Mouse (Mus musculus) MEL (cell line): ENCODE results near the gene Arhgap44. TPM values are rescaled to one million over a fixed set of nuclear protein-coding genes. Genes with fewer than 3 reads are reported as not detected.

Source experiments
- DNase-seq: peaks from one replicate; pipeline ENCODE4 v3.0.0; 2011; ENCODE audit warnings: low read depth, low spot score
- H3K27ac ChIP-seq: 2 replicates; pipeline ENCODE4 v1.5.1; 2012; ENCODE audit warnings: low read depth, mild to moderate bottlenecking, control low read depth, low read length, moderate library complexity; ENCODE audit not compliant: control insufficient read depth
- H3K27me3 ChIP-seq, 2 experiments: fragments of 150-350 bp in 1 of 2; sonication (generic) in 1 of 2; 2 replicates each; pipeline ENCODE4 v1.6.1; 2012; ENCODE audit warnings: low read length in 2 of 2, mild to moderate bottlenecking in 2 of 2, improper control_type of control experiment in 1 of 2, moderate library complexity in 1 of 2; ENCODE audit not compliant: insufficient read depth in 2 of 2, control insufficient read depth in 1 of 2
- H3K36me3 ChIP-seq, 2 experiments: 2 replicates each; pipeline ENCODE4 v1.6.1; 2012 to 2014; ENCODE audit warnings: low read length in 2 of 2, improper control_type of control experiment in 1 of 2, inconsistent platforms in 1 of 2, mild to moderate bottlenecking in 1 of 2; ENCODE audit not compliant: insufficient read depth in 2 of 2, control insufficient read depth in 1 of 2
- H3K4me1 ChIP-seq, 2 experiments: fragments of 150-350 bp in 1 of 2; sonication (generic) in 1 of 2; 2 replicates each; pipeline ENCODE4 v1.6.1; 2012; ENCODE audit warnings: low read length in 2 of 2, improper control_type of control experiment in 1 of 2, mild to moderate bottlenecking in 1 of 2; ENCODE audit not compliant: insufficient read depth in 2 of 2, control insufficient read depth in 1 of 2
- H3K4me3 ChIP-seq, 2 experiments: fragments of 150-350 bp in 1 of 2; sonication (generic) in 1 of 2; 2 replicates each; pipeline ENCODE4 v1.5.1; 2012; ENCODE audit warnings: low read depth in 2 of 2, low read length in 2 of 2, mild to moderate bottlenecking in 2 of 2, moderate library complexity in 2 of 2, control low read depth in 1 of 2, improper control_type of control experiment in 1 of 2; ENCODE audit not compliant: control insufficient read depth in 1 of 2, insufficient read depth in 1 of 2
- H3K79me2 ChIP-seq: 2 replicates; pipeline ENCODE4 v1.6.1; 2012; ENCODE audit warnings: mild to moderate bottlenecking, low read length, moderate library complexity; ENCODE audit not compliant: control insufficient read depth, poor library complexity, insufficient read depth
- H3K9ac ChIP-seq: 2 replicates; pipeline ENCODE4 v1.6.1; 2012; ENCODE audit warnings: low read depth, mild to moderate bottlenecking, control low read depth, low read length, moderate library complexity; ENCODE audit not compliant: control insufficient read depth, poor library complexity, severe bottlenecking
- H3K9me3 ChIP-seq: fragments of 150-350 bp; sonication (generic); replicated peaks from 2 replicates; pipeline ENCODE4 v1.6.1; 2012; ENCODE audit warnings: mild to moderate bottlenecking, low read length, improper control_type of control experiment, moderate library complexity; ENCODE audit not compliant: insufficient read depth
- CHD1 ChIP-seq: IDR thresholded peaks from 2 replicates; pipeline ENCODE4 v1.6.1; 2012; ENCODE audit warnings: low read depth, mild to moderate bottlenecking, inconsistent platforms, low read length, improper control_type of control experiment
- E2F4 ChIP-seq: IDR thresholded peaks from 2 replicates; pipeline ENCODE4 v1.6.1; 2011; ENCODE audit warnings: low read depth, low read length, improper control_type of control experiment, borderline replicate concordance
- ELF1 ChIP-seq: IDR thresholded peaks from 2 replicates; pipeline ENCODE4 v1.6.1; 2014; ENCODE audit warnings: low read depth, mild to moderate bottlenecking, inconsistent platforms, low read length, improper control_type of control experiment, moderate library complexity
- ETS1 ChIP-seq: IDR thresholded peaks from 2 replicates; pipeline ENCODE4 v1.6.1; 2012; ENCODE audit warnings: low read depth, mild to moderate bottlenecking, inconsistent platforms, low read length, improper control_type of control experiment, moderate library complexity
- GABPA ChIP-seq: IDR thresholded peaks from 2 replicates; pipeline ENCODE4 v1.6.1; 2012; ENCODE audit warnings: low read depth, mild to moderate bottlenecking, inconsistent platforms, low read length, improper control_type of control experiment, moderate library complexity
- GATA1 ChIP-seq: IDR thresholded peaks from 2 replicates; pipeline ENCODE4 v1.6.1; 2011; ENCODE audit warnings: low read depth, low read length, improper control_type of control experiment
- JUND ChIP-seq: IDR thresholded peaks from 2 replicates; pipeline ENCODE4 v1.6.1; 2011; ENCODE audit warnings: low read depth, mild to moderate bottlenecking, improper control_type of control experiment, low read length
- MAX ChIP-seq: IDR thresholded peaks from 2 replicates; pipeline ENCODE4 v1.6.1; 2011; ENCODE audit warnings: low read length, improper control_type of control experiment
- MAZ ChIP-seq: IDR thresholded peaks from 2 replicates; pipeline ENCODE4 v1.6.1; 2012; ENCODE audit warnings: low read depth, mild to moderate bottlenecking, inconsistent platforms, low read length, improper control_type of control experiment
- MEF2A ChIP-seq: IDR thresholded peaks from 2 replicates; pipeline ENCODE4 v1.6.1; 2014; ENCODE audit warnings: low read depth, mild to moderate bottlenecking, inconsistent platforms, low read length, improper control_type of control experiment; ENCODE audit not compliant: poor library complexity, insufficient replicate concordance, severe bottlenecking; ENCODE audit errors: extremely low read depth
- MXI1 ChIP-seq: IDR thresholded peaks from 2 replicates; pipeline ENCODE4 v1.6.1; 2011; ENCODE audit warnings: mild to moderate bottlenecking, low read depth, low read length, improper control_type of control experiment
- MYB ChIP-seq: IDR thresholded peaks from 2 replicates; pipeline ENCODE4 v1.6.1; 2011; ENCODE audit warnings: mild to moderate bottlenecking, low read depth, low read length, improper control_type of control experiment
- NELFE ChIP-seq: IDR thresholded peaks from 2 replicates; pipeline ENCODE4 v1.6.1; 2011; ENCODE audit warnings: low read depth, low read length, improper control_type of control experiment
- NRF1 ChIP-seq: IDR thresholded peaks from 2 replicates; pipeline ENCODE4 v1.6.1; 2014; ENCODE audit warnings: low read depth, mild to moderate bottlenecking, inconsistent platforms, low read length, improper control_type of control experiment, moderate library complexity; ENCODE audit not compliant: poor library complexity, insufficient read depth, severe bottlenecking
- POLR2AphosphoS2 ChIP-seq: IDR thresholded peaks from 2 replicates; pipeline ENCODE4 v1.6.1; 2011; ENCODE audit warnings: low read length, improper control_type of control experiment
- POLR2AphosphoS5 ChIP-seq: IDR thresholded peaks from 2 replicates; pipeline ENCODE4 v1.6.1; 2012; ENCODE audit warnings: low read depth, borderline replicate concordance, mild to moderate bottlenecking, inconsistent platforms, low read length, moderate library complexity, mixed read lengths
- RAD21 ChIP-seq: IDR thresholded peaks from 2 replicates; pipeline ENCODE4 v1.6.1; 2011; ENCODE audit warnings: mild to moderate bottlenecking, low read depth, low read length, improper control_type of control experiment
- RCOR1 ChIP-seq: IDR thresholded peaks from 2 replicates; pipeline ENCODE4 v1.6.1; 2012; ENCODE audit warnings: low read depth, mild to moderate bottlenecking, inconsistent platforms, low read length, improper control_type of control experiment
- SMC3 ChIP-seq: IDR thresholded peaks from 2 replicates; pipeline ENCODE4 v1.6.1; 2011; ENCODE audit warnings: low read depth, low read length, improper control_type of control experiment
- TAL1 ChIP-seq: IDR thresholded peaks from 2 replicates; pipeline ENCODE4 v1.6.1; 2012; ENCODE audit warnings: mild to moderate bottlenecking, inconsistent platforms, low read length, moderate library complexity, mixed read lengths
- TBP ChIP-seq: IDR thresholded peaks from 2 replicates; pipeline ENCODE4 v1.8.0; 2011; ENCODE audit warnings: low read depth, low read length, improper control_type of control experiment
- UBTF ChIP-seq: IDR thresholded peaks from 2 replicates; pipeline ENCODE4 v1.6.1; 2012; ENCODE audit warnings: low read depth, mild to moderate bottlenecking, inconsistent platforms, low read length, improper control_type of control experiment, moderate library complexity, borderline replicate concordance; ENCODE audit not compliant: insufficient read depth
- USF1 ChIP-seq: IDR thresholded peaks from 2 replicates; pipeline ENCODE4 v1.6.1; 2014; ENCODE audit warnings: low read depth, mild to moderate bottlenecking, inconsistent platforms, low read length, improper control_type of control experiment, moderate library complexity
- ZC3H11A ChIP-seq: IDR thresholded peaks from 2 replicates; pipeline ENCODE4 v1.6.1; 2012; ENCODE audit warnings: low read depth, mild to moderate bottlenecking, inconsistent platforms, low read length, improper control_type of control experiment
- ZKSCAN1 ChIP-seq: IDR thresholded peaks from 2 replicates; pipeline ENCODE4 v1.6.1; 2012; ENCODE audit warnings: low read depth, mild to moderate bottlenecking, inconsistent platforms, low read length, improper control_type of control experiment, moderate library complexity
- polyA plus RNA-seq, 2 experiments: library from polyadenylated mRNA; stranded (reverse) in 1 of 2; unstranded in 1 of 2; fragments of >175 nt in 1 of 2; fragments of >200 nt in 1 of 2; gene quantifications; 2 replicates each; pipeline versions ENCODE4 v1.2.1 to v1.2.4; 2012; ENCODE audit warnings: low replicate concordance in 2 of 2, low read depth in 1 of 2; ENCODE audit not compliant: insufficient read length in 2 of 2, insufficient read depth in 1 of 2, missing spikeins in 1 of 2
- total RNA-seq: library from RNA; depleted of rRNA; stranded (reverse); fragments of 300-350 nt; gene quantifications from 2 replicates; pipeline ENCODE4 v1.2.3, GENCODE M21; 2012

Arhgap44 gene
- total and polyA plus RNA-seq, 3 experiments: 0.08 TPM; not detected in 2

DNA sequence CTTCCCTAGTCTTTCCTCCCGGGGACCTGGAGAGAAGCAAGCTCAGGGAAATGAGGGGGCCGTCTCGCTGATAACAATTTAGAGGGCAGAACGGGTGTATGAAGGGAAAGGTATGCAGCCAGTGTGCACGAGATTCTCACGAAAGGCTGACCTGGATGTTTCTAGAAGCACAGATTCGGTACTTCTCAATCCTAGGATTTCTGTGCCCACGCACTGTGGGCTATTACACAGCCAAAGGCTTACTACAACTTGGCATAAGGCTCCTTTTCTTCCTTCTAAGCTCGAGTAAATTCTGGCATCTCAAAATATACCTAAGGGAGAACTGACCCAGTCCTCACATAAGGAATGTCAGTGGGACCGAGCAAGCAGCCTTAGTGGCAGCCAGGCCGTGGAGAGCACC is 61.6 kb downstream of the Arhgap44 start:
- Histone ChIP-seq H3K4me3 (no peak overlapping the region), H3K9ac (no peak overlapping the region)
- TF ChIP-seq RCOR1: no peak
- TF ChIP-seq E2F4: no peak
- no peak for TF ChIP-seq POLR2AphosphoS2
- no peak for TF ChIP-seq SMC3
- TF ChIP-seq POLR2AphosphoS5: no peak
- TF ChIP-seq JUND: no peak
- TF ChIP-seq USF1: no peak
- no peak for TF ChIP-seq UBTF
- no peak for TF ChIP-seq ELF1
- no peak for TF ChIP-seq MYB
- TF ChIP-seq ZKSCAN1: no peak
- TF ChIP-seq MXI1: no peak
- TF ChIP-seq ETS1: no peak
- TF ChIP-seq TBP: no peak
- TF ChIP-seq GATA1: no peak
- no peak for TF ChIP-seq ZC3H11A
- no peak for TF ChIP-seq MEF2A
- TF ChIP-seq CHD1: no peak
- no peak for TF ChIP-seq RAD21

DNA sequence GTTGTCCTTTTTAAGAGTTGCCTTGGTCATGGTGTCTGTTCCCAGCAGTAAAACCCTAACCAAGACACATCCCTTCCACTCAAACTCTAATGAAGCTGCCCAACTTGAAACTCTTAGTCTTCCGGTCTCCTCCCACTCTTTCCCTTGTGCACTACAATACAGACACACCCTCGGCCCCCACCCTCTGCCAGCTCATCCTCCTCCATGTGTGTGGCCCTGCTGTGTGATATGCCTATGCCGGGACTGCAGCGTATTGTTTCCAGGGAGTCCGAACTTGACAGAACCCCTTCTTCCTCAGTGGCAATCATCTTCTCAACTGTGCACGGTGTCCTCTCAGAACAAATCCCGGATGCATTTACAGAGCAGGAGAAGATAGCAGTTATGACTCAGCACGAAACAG is 62.7 kb downstream of the Arhgap44 start:
- TF ChIP-seq MAX (no peak), RCOR1 (no peak), RAD21 (no peak), POLR2AphosphoS2 (no peak), NELFE (no peak), GABPA (no peak), TAL1 (no peak), MEF2A (no peak), ELF1 (no peak), ETS1 (no peak), JUND (no peak), E2F4 (no peak), MAZ (no peak), UBTF (no peak), NRF1 (no peak), POLR2AphosphoS5 (no peak)
- TF ChIP-seq, all 39 proteins: peak for 0
- no peak overlapping the region for H3K4me3 ChIP-seq
- no peaks in the 10 kb centered on the region for H3K4me1 ChIP-seq
- DNase-seq: no peak
- no peaks in the 10 kb centered on the region for H3K27me3 ChIP-seq
- no peak overlapping the region for H3K9ac ChIP-seq
- H3K36me3 ChIP-seq: no peaks in the 10 kb centered on the region
- H3K9me3 ChIP-seq: no peaks in the 10 kb centered on the region
- no peaks in the 10 kb centered on the region for H3K79me2 ChIP-seq
- no peak overlapping the region for H3K27ac ChIP-seq

More for the DNA sequence above, 61.6 kb downstream of the Arhgap44 start:
- no peaks in the 10 kb centered on the region for H3K9me3 ChIP-seq
- H3K79me2 ChIP-seq: no peaks in the 10 kb centered on the region
- H3K36me3 ChIP-seq: no peaks in the 10 kb centered on the region
- no peak for DNase-seq
- no peaks in the 10 kb centered on the region for H3K27me3 ChIP-seq
- H3K27ac ChIP-seq: no peak overlapping the region
- H3K4me1 ChIP-seq: no peaks in the 10 kb centered on the region
